Mouse (Mus musculus) thymus, adult 2 months (tissue): ENCODE results near the gene Ewsr1.

Source experiments
- CTCF ChIP-seq: fragments of 200-500 bp; IDR thresholded peaks from 2 replicates; pipeline ENCODE4 v1.5.1; 2012; ENCODE audit warnings: mild to moderate bottlenecking, control low read depth, low read length, moderate library complexity, borderline replicate concordance; ENCODE audit not compliant: control insufficient read depth, poor library complexity, insufficient read depth; ENCODE audit errors: extremely low read depth
- POLR2A ChIP-seq: fragments of 200-500 bp; IDR thresholded peaks from 2 replicates; pipeline ENCODE4 v1.6.1; 2012; ENCODE audit warnings: mild to moderate bottlenecking, low read length, control low read depth, moderate library complexity; ENCODE audit not compliant: control insufficient read depth, poor library complexity, insufficient read depth; ENCODE audit errors: extremely low read depth

DNA sequence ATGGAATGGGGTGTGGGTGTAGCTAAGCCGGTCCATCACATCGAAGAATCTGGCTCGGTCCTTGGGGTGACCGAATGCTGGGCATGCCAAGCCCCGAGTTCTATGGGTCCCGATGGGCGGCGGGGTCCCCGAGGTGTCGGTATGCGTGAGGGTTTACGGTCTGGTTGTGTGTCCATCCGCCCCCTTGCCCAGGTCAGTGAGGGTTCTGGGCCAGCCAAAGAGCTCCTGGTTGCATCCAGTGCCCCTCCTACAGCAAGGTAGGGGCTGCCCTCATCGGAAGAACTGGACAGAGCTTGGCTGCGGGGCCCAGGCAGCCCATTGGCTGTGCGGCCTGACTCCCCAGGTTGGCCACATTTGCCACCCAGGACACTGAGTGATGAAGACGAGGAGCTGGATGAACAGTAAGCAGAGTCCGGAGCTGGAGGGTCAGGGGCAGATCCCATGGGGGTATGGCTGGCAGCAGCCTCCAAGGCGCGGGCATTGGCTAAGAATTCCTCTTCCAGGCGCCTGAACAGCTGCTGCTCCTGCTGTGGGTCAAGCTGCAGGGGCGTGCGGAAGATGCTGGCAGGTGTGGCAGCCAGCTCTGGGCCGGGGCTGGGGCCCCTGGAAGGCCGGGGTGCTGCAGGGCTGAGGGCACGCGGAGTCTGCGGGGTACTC lies 38.2 kb downstream of the Ewsr1 start:
- TF ChIP-seq CTCF, result no peak
- no peak for TF ChIP-seq POLR2A
